Mouse (Mus musculus) C2C12 (cell line): ENCODE results near the gene Pgm3. TPM values are rescaled to one million over a fixed set of nuclear protein-coding genes. Genes with fewer than 3 reads are reported as not detected.
A peak's percentile ranks its signal among the peaks of the same experiment; 100 is the strongest.

Experiments used
- H3K27me3 ChIP-seq: one replicate; pipeline ENCODE4 v1.6.1; 2011; ENCODE audit not compliant: control insufficient read depth, insufficient read depth, insufficient read length
- H3K36me3 ChIP-seq: one replicate; pipeline ENCODE4 v1.6.1; 2011; ENCODE audit not compliant: control insufficient read depth, insufficient read depth
- H3K4me3 ChIP-seq: one replicate; pipeline ENCODE4 v1.5.1; 2011; ENCODE audit warnings: mild to moderate bottlenecking, control low read depth; ENCODE audit not compliant: poor library complexity, insufficient read depth, severe bottlenecking
- H3K79me2 ChIP-seq: one replicate; pipeline ENCODE4 v1.6.1; 2011; ENCODE audit not compliant: control insufficient read depth, insufficient read depth
- H3K79me3 ChIP-seq: one replicate; pipeline ENCODE4 v1.6.1; 2011; ENCODE audit warnings: low read depth, control low read depth
- H3ac ChIP-seq: one replicate; pipeline ENCODE3; 2011; ENCODE audit warnings: low read depth; ENCODE audit not compliant: control insufficient read depth, insufficient read length
- CEBPB ChIP-seq: IDR thresholded peaks from one replicate; pipeline ENCODE4 v1.6.1; 2011; ENCODE audit warnings: low read depth, mild to moderate bottlenecking, control low read depth, moderate library complexity
- CTCF ChIP-seq: IDR thresholded peaks from one replicate; pipeline ENCODE4 v1.5.1; 2011; ENCODE audit not compliant: control insufficient read depth, insufficient read depth, insufficient read length
- FOSL1 ChIP-seq: IDR thresholded peaks from one replicate; pipeline ENCODE4 v1.8.0; 2011; ENCODE audit warnings: mild to moderate bottlenecking, low read length; ENCODE audit not compliant: poor library complexity, insufficient read depth, severe bottlenecking
- MAX ChIP-seq: IDR thresholded peaks from one replicate; pipeline ENCODE4 v1.6.1; 2011; ENCODE audit warnings: mild to moderate bottlenecking, control low read depth
- MYOD1 ChIP-seq: IDR thresholded peaks from one replicate; pipeline ENCODE4 v1.6.1; 2011; ENCODE audit warnings: low read depth; ENCODE audit not compliant: control insufficient read depth, insufficient read length
- MYOG ChIP-seq: IDR thresholded peaks from one replicate; pipeline ENCODE4 v1.6.1; 2011; ENCODE audit not compliant: control insufficient read depth, insufficient read length; ENCODE audit errors: extremely low read depth
- USF1 ChIP-seq: IDR thresholded peaks from one replicate; pipeline ENCODE4 v1.6.1; 2011; ENCODE audit warnings: low read depth, mild to moderate bottlenecking, control low read depth, moderate library complexity
- polyA plus RNA-seq: library from polyadenylated mRNA; unstranded; fragments of >200 nt; fragmentation: generic; extraction: Trizol; gene quantifications from one replicate; pipeline ENCODE4 v1.2.1, GENCODE M21; 2012; ENCODE audit warnings: missing spikeins

The Pgm3 gene
- polyA plus RNA-seq, 1 experiment: 8.9 TPM

GRCm38 (mm10) chr9:86583740-86584139 lies 12.1 kb upstream of the Pgm3 start:
- Histone ChIP-seq H3ac (no peak overlapping the region), H3K36me3 (peaks cover 19% of the 10 kb centered on the region), H3K79me2 (no peaks in the 10 kb centered on the region), H3K27me3 (no peaks in the 10 kb centered on the region), H3K79me3 (no peaks in the 10 kb centered on the region), H3K4me3 (no peak overlapping the region)
- TF ChIP-seq MYOD1 (no peak), CTCF (peak; percentile 50), CEBPB (no peak), MAX (no peak)

- peaks cover 30% of the 10 kb centered on the region for H3K36me3 ChIP-seq
- TF ChIP-seq USF1 (no peak), FOSL1 (no peak)
- H3K79me2 ChIP-seq: no peaks in the 10 kb centered on the region
- H3K4me3 ChIP-seq: no peak overlapping the region
- no peaks in the 10 kb centered on the region for H3K79me3 ChIP-seq
- no peak overlapping the region for H3ac ChIP-seq
- H3K27me3 ChIP-seq: no peaks in the 10 kb centered on the region
These were observed 8.0 kb upstream of the Pgm3 start for GRCm38 (mm10) chr9:86579657-86580056.

GRCm38 (mm10) chr9:86575178-86575577 lies 3.5 kb upstream of the Pgm3 start:
- H3K79me3 ChIP-seq: peaks cover 3% of the 10 kb centered on the region
- no peak for TF ChIP-seq CEBPB
- TF ChIP-seq MYOG: no peak
- no peak for TF ChIP-seq CTCF
- no peak for TF ChIP-seq MAX
- TF ChIP-seq USF1: no peak
- no peak for TF ChIP-seq MYOD1
- TF ChIP-seq FOSL1: no peak
- peaks cover 20% of the 10 kb centered on the region for H3K36me3 ChIP-seq
- no peak overlapping the region for H3ac ChIP-seq
- H3K4me3 ChIP-seq: no peak overlapping the region
- no peaks in the 10 kb centered on the region for H3K27me3 ChIP-seq
- H3K79me2 ChIP-seq: no peaks in the 10 kb centered on the region

GRCm38 (mm10) chr9:86573616-86574303 lies 2.1 kb upstream of the Pgm3 start:
- H3K4me3 ChIP-seq: no peak overlapping the region
- no peaks in the 10 kb centered on the region for H3K27me3 ChIP-seq
- H3K79me3 ChIP-seq: peaks cover 5% of the 10 kb centered on the region
- H3K36me3 ChIP-seq: peaks cover 15% of the 10 kb centered on the region
- H3ac ChIP-seq: no peak overlapping the region
- TF ChIP-seq FOSL1 (no peak), MYOD1 (peak; percentile 27)
- no peaks in the 10 kb centered on the region for H3K79me2 ChIP-seq

GRCm38 (mm10) chr9:86572636-86573291 lies 1.1 kb upstream of the Pgm3 start:
- Histone ChIP-seq H3ac (no peak overlapping the region), H3K4me3 (no peak overlapping the region), H3K79me3 (peaks cover 5% of the 10 kb centered on the region), H3K27me3 (no peaks in the 10 kb centered on the region), H3K36me3 (peaks cover 16% of the 10 kb centered on the region), H3K79me2 (no peaks in the 10 kb centered on the region)
- no peak for TF ChIP-seq MYOD1
- TF ChIP-seq CTCF: peak; percentile 18
- TF ChIP-seq FOSL1: no peak

GRCm38 (mm10) chr9:86572196-86572595 lies 554 bp upstream of the Pgm3 start:
- Histone ChIP-seq H3K79me2 (no peaks in the 10 kb centered on the region), H3K27me3 (no peaks in the 10 kb centered on the region), H3ac (peak overlapping the region; percentile 3), H3K79me3 (peaks cover 5% of the 10 kb centered on the region), H3K4me3 (peak overlapping the region; percentile 18), H3K36me3 (peaks cover 17% of the 10 kb centered on the region)
- TF ChIP-seq CTCF (no peak), MYOG (no peak), MAX (no peak), CEBPB (no peak), FOSL1 (no peak), MYOD1 (no peak), USF1 (no peak)
